Mouse (Mus musculus) testis, adult 2 months (tissue): Measurements from ENCODE around the gene Fam196b.

Source experiments
- CTCF ChIP-seq: fragments of 200-500 bp; IDR thresholded peaks from 2 replicates; pipeline ENCODE4 v1.5.1; 2012; ENCODE audit warnings: low read depth, mild to moderate bottlenecking, inconsistent platforms, low read length, moderate library complexity; ENCODE audit not compliant: control insufficient read depth, insufficient read depth, insufficient replicate concordance
- POLR2A ChIP-seq: fragments of 200-500 bp; IDR thresholded peaks from 2 replicates; pipeline ENCODE4 v1.6.1; 2012; ENCODE audit warnings: low read depth, mild to moderate bottlenecking, inconsistent platforms, low read length, moderate library complexity; ENCODE audit not compliant: control insufficient read depth

- TF ChIP-seq CTCF (no peak), POLR2A (no peak)
Measured at GRCm38 (mm10) chr11:34406309-34406708, 91.7 kb downstream of the Fam196b start.
